Mouse (Mus musculus): ENCODE results near the gene Cth. TPM values are rescaled to one million over a fixed set of nuclear protein-coding genes. Genes with fewer than 3 reads are reported as not detected.
A peak's percentile ranks its signal among the peaks of the same experiment; 100 is the strongest.

The Cth gene
- total RNA-seq (2021) (1 to 10 TPM in 1 of 2 experiments, under 1 TPM in 1; 0.93 to 4.8 TPM), polyA plus RNA-seq (2012; rRNA removed) (1.3 and 1.8 TPM in 2 replicates)
- long read RNA-seq, partial matches to known transcripts = 0 of 1 reads
- long read RNA-seq, other reads (novel, unspliced or antisense) = 0 of 1 reads

DNA sequence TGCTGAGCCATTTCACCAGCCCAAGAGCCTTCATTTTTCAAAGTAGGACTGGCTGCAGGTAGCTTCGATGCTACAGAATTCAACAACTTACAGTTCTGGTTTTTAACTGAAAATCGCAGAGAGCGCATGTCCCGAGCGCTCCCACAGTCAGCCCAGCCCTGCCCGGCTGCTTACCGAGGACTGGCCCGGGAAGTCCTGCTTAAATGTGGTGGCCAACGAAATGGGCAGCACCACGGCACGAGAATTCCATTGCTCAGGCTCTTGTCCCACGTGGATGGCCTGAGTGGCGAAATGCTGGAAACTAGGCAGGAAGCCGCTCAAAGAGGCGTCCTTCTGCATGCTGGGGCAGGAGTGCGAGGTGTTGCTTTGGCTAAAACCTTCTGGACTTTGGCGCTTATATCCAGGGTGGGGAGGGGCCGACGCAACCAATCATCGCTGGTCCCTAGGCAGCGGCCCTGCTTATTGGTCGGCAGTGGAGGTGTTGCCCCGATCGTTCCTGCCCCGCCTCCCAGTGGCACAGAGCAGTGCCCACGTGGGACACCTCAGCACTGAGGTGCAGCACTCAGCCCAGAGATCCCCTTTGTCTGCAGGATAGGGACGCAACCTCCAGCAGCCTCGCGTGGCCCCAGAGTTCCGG is at the start of gene Cth:
Gene Cth (minus strand): TSS at position 386 of the 637 bp plus-strand sequence.
- Histone ChIP-seq H3K9ac (ENCODE audit: low read depth, low read length) (peak within 1 kb of the TSS; percentile 67), H3K4me1 (ENCODE audit: control insufficient read depth, insufficient read depth, low read length) (no peaks in the 10 kb centered on the region), H3K79me2 (replicated peaks; ENCODE audit: control insufficient read depth, insufficient read depth, low read length) (no peaks in the 10 kb centered on the region), H3K4me3 (peak within 1 kb of the TSS; percentile 51), H3K27me3 (ENCODE audit: control insufficient read depth, insufficient read depth, low read length) (no peaks in the 10 kb centered on the region), H3K27ac (peak within 1 kb of the TSS; percentile 83), H3K36me3 (ENCODE audit: control insufficient read depth, insufficient read depth, low read length) (no peaks in the 10 kb centered on the region)
- DNase-seq = peak; percentile 81 to 90
- TF ChIP-seq EP300 (IDR thresholded peaks at IDR 0.05; ENCODE audit: insufficient read depth, low read depth, low read length) (0 out of 2 replicates have a peak, but pooled peaks have one; percentile 45), CTCF (IDR thresholded peaks at IDR 0.05) (no peak), POLR2A (IDR thresholded peaks at IDR 0.05; ENCODE audit: insufficient read depth, low read depth, low read length) (peak; percentile 86)
- WGBS = under 1% methylated on average over 30 of the region's 30 CpGs
- intact Hi-C loops (cut with DNase I) = no loop called here

- H3K27me3 ChIP-seq (ENCODE audit: control insufficient read depth, insufficient read depth, low read length) = no peaks in the 10 kb centered on the region
- no peak overlapping the region for H3K4me3 ChIP-seq
- H3K79me2 ChIP-seq (replicated peaks; ENCODE audit: control insufficient read depth, insufficient read depth, low read length) = no peaks in the 10 kb centered on the region
- intact Hi-C loops (cut with DNase I) = no loop called here
- H3K36me3 ChIP-seq (ENCODE audit: control insufficient read depth, insufficient read depth, low read length) = no peaks in the 10 kb centered on the region
- H3K27ac ChIP-seq = no peak overlapping the region
- H3K9ac ChIP-seq (ENCODE audit: low read depth, low read length) = no peak overlapping the region
- 96% methylated on average over 2 of the region's 2 CpGs for WGBS
- no peak for DNase-seq
- no peaks in the 10 kb centered on the region for H3K4me1 ChIP-seq (ENCODE audit: control insufficient read depth, insufficient read depth, low read length)
- no peak for TF ChIP-seq EP300 (IDR thresholded peaks at IDR 0.05; ENCODE audit: insufficient read depth, low read depth, low read length)
- no peak for TF ChIP-seq CTCF (IDR thresholded peaks at IDR 0.05)
- TF ChIP-seq POLR2A (IDR thresholded peaks at IDR 0.05; ENCODE audit: insufficient read depth, low read depth, low read length) = no peak
Measured at GRCm38 (mm10) chr3:157973236-157973635, 48.4 kb upstream of the Cth start.

- WGBS = 85% methylated on average over 2 of the region's 2 CpGs
- no peaks in the 10 kb centered on the region for H3K79me2 ChIP-seq (replicated peaks; ENCODE audit: control insufficient read depth, insufficient read depth, low read length)
- H3K9ac ChIP-seq (ENCODE audit: low read depth, low read length) = no peak overlapping the region
- H3K27ac ChIP-seq = no peak overlapping the region
- no peaks in the 10 kb centered on the region for H3K36me3 ChIP-seq (ENCODE audit: control insufficient read depth, insufficient read depth, low read length)
- TF ChIP-seq CTCF (IDR thresholded peaks at IDR 0.05) (no peak), EP300 (IDR thresholded peaks at IDR 0.05; ENCODE audit: insufficient read depth, low read depth, low read length) (no peak), POLR2A (IDR thresholded peaks at IDR 0.05; ENCODE audit: insufficient read depth, low read depth, low read length) (no peak)
- H3K27me3 ChIP-seq (ENCODE audit: control insufficient read depth, insufficient read depth, low read length) = no peaks in the 10 kb centered on the region
- intact Hi-C loops (cut with DNase I) = no loop called here
- no peak overlapping the region for H3K4me3 ChIP-seq
- DNase-seq = no peak
- H3K4me1 ChIP-seq (ENCODE audit: control insufficient read depth, insufficient read depth, low read length) = no peaks in the 10 kb centered on the region
Measured at GRCm38 (mm10) chr3:157971151-157971550, 46.3 kb upstream of the Cth start.

- TF ChIP-seq CTCF (IDR thresholded peaks at IDR 0.05) (no peak), EP300 (IDR thresholded peaks at IDR 0.05; ENCODE audit: insufficient read depth, low read depth, low read length) (no peak), POLR2A (IDR thresholded peaks at IDR 0.05; ENCODE audit: insufficient read depth, low read depth, low read length) (no peak)
- intact Hi-C loops (cut with DNase I) = no loop called here
- Histone ChIP-seq H3K9ac (ENCODE audit: low read depth, low read length) (no peak overlapping the region), H3K79me2 (replicated peaks; ENCODE audit: control insufficient read depth, insufficient read depth, low read length) (peaks cover 12% of the 10 kb centered on the region), H3K27me3 (ENCODE audit: control insufficient read depth, insufficient read depth, low read length) (no peaks in the 10 kb centered on the region), H3K4me3 (no peak overlapping the region), H3K36me3 (ENCODE audit: control insufficient read depth, insufficient read depth, low read length) (peaks cover 2% of the 10 kb centered on the region), H3K27ac (no peak overlapping the region), H3K4me1 (ENCODE audit: control insufficient read depth, insufficient read depth, low read length) (no peaks in the 10 kb centered on the region; the same call in 1 of the 2 replicates)
- no peak for DNase-seq
Measured at GRCm38 (mm10) chr3:157957320-157957719, 32.4 kb upstream of the Cth start.

DNA sequence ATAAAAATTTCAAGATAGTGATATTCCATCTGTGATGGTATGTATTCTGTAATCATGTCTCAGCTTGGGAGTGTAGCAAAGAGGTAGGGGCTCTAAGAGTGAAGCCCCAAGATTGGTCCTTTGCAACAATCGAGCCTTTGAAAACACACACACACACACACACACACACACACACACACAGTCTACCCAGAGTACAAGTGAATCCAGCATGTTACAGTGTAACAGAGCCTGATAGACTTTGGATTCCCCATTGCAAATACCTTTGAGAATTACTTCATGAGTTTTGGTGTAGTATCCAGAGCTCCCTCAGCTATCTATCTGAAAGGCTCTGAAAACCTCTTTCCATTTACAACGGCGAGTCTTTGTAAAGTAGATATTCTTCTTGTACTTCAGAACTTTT is 31.3 kb upstream of the Cth start:
- Histone ChIP-seq H3K4me3 (no peak overlapping the region), H3K4me1 (ENCODE audit: control insufficient read depth, insufficient read depth, low read length) (peaks cover 2% of the 10 kb centered on the region), H3K27me3 (ENCODE audit: control insufficient read depth, insufficient read depth, low read length) (no peaks in the 10 kb centered on the region), H3K27ac (no peak overlapping the region), H3K79me2 (replicated peaks; ENCODE audit: control insufficient read depth, insufficient read depth, low read length) (peaks cover 16% of the 10 kb centered on the region), H3K9ac (ENCODE audit: low read depth, low read length) (no peak overlapping the region), H3K36me3 (ENCODE audit: control insufficient read depth, insufficient read depth, low read length) (peaks cover 2% of the 10 kb centered on the region)
- intact Hi-C loops (cut with DNase I) = no loop called here
- no peak for DNase-seq
- TF ChIP-seq EP300 (IDR thresholded peaks at IDR 0.05; ENCODE audit: insufficient read depth, low read depth, low read length) = no peak
- no peak for TF ChIP-seq POLR2A (IDR thresholded peaks at IDR 0.05; ENCODE audit: insufficient read depth, low read depth, low read length)
- TF ChIP-seq CTCF (IDR thresholded peaks at IDR 0.05) = no peak
- WGBS = 94% methylated on average over 3 of the region's 3 CpGs

- 70% methylated on average over 2 of the region's 2 CpGs for WGBS
- Histone ChIP-seq H3K27ac (no peak overlapping the region), H3K36me3 (ENCODE audit: control insufficient read depth, insufficient read depth, low read length) (peaks cover 6% of the 10 kb centered on the region), H3K4me1 (ENCODE audit: control insufficient read depth, insufficient read depth, low read length) (peaks cover 2% of the 10 kb centered on the region), H3K9ac (ENCODE audit: low read depth, low read length) (no peak overlapping the region), H3K4me3 (no peak overlapping the region), H3K27me3 (ENCODE audit: control insufficient read depth, insufficient read depth, low read length) (no peaks in the 10 kb centered on the region), H3K79me2 (replicated peaks; ENCODE audit: control insufficient read depth, insufficient read depth, low read length) (peaks cover 16% of the 10 kb centered on the region)
- no peak for DNase-seq
- TF ChIP-seq CTCF (IDR thresholded peaks at IDR 0.05) (no peak), EP300 (IDR thresholded peaks at IDR 0.05; ENCODE audit: insufficient read depth, low read depth, low read length) (no peak), POLR2A (IDR thresholded peaks at IDR 0.05; ENCODE audit: insufficient read depth, low read depth, low read length) (no peak)
- intact Hi-C loops (cut with DNase I) = no loop called here
Measured at GRCm38 (mm10) chr3:157955466-157955865, 30.6 kb upstream of the Cth start.

Data from heart, adult 2 months (tissue).